Mouse (Mus musculus): ENCODE measurements around the gene Magi1. TPM values are rescaled to one million over a fixed set of nuclear protein-coding genes. Genes with fewer than 3 reads are reported as not detected.

Gene Magi1
- polyA plus RNA-seq, 1 experiment = 16.3 TPM

DNA sequence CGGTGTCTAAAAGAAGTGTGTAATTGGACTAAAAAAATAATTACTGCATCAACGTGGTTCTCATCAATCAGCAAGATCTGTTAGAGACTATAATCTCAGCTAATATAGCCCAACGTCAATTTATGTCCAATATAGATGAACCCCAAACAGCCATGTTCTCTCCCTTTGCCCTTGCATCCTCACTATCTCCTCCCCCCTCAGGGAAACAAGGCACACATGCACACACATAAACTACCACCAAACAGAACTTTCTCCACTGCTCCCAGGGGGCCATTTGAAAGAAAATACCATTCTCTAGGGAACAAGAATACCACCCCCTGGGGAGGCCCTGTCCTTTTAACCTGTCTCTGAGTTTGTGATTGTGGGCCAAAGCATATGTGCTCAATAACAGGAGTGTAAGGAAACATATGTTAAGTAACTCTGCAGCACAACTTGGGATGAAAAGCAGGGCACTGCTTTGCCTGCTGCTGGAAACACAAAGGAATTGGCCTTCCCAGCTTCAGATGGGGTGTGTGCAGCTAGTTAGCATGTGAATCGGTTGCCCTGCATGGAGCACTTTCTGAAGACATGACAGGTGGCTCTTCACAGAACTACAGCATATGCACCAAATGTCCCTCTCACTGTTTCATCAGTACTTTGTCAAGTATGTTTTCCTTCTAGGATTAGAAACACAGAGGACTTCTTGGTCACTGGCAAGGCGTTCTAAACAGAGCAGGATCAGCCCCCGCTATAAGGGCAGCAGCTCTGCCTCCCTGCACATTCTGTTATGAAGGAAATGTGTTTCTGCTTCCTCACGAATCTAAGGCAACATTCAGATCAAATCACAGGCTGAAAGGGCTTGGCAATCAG, 434.6 kb downstream of the Magi1 start:
- Histone ChIP-seq H3K4me1 (ENCODE audit: control insufficient read depth, insufficient read depth, low read length) (no peaks in the 10 kb centered on the region), H3K27ac (ENCODE audit: insufficient read depth, low read length) (no peak overlapping the region), H3K4me3 (ENCODE audit: insufficient read depth, low read length) (no peak overlapping the region)
- no peak for TF ChIP-seq CTCF (IDR thresholded peaks at IDR 0.05; ENCODE audit: borderline replicate concordance, insufficient read depth, low read length)
- no peak for TF ChIP-seq POLR2A (IDR thresholded peaks at IDR 0.05; ENCODE audit: low read depth, low read length)

DNA sequence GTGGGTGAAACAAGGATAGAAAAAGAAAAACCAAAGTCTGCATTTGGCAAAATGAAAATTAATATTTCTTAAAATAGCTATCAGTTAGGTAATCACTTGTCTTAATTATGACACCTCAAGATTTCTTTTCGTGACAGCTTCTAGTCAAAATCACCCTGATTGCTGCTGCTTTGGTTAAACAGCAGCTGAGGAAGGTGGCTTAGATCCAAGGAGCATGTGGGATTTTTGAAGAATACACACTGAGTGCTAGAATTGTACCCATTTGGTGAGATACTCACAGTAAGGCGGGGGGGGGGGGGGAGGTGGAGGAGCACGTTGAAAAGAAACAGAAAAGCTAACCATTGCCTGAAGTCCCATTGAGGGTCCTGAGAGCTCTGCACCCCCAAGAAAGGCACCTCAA, 438.2 kb downstream of the Magi1 start:
- TF ChIP-seq CTCF (IDR thresholded peaks at IDR 0.05; ENCODE audit: borderline replicate concordance, insufficient read depth, low read length) (no peak), POLR2A (IDR thresholded peaks at IDR 0.05; ENCODE audit: low read depth, low read length) (no peak)
- H3K4me1 ChIP-seq (ENCODE audit: control insufficient read depth, insufficient read depth, low read length) = no peaks in the 10 kb centered on the region
- no peak overlapping the region for H3K27ac ChIP-seq (ENCODE audit: insufficient read depth, low read length)
- H3K4me3 ChIP-seq (ENCODE audit: insufficient read depth, low read length) = no peak overlapping the region

DNA sequence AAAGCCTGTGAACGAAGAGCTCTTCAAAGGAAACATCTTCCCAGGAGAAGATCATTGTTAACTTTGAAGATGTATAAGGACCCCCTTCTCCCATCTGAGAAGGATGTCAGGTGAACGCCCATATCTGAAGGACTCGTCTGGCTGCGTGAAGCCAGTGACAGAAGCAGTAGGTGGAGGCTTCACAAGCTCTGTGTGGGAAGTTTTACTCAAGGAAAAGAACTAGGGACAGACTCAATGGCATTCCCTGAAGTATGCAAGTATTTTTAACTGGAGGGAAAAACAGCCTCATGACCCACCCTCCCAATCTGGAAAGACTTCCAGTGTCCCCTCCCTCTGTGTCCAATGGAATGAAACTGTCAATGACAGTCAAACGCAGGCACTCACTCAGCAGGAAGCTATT, 438.6 kb downstream of the Magi1 start:
- no peak for TF ChIP-seq CTCF (IDR thresholded peaks at IDR 0.05; ENCODE audit: borderline replicate concordance, insufficient read depth, low read length)
- no peak for TF ChIP-seq POLR2A (IDR thresholded peaks at IDR 0.05; ENCODE audit: low read depth, low read length)
- Histone ChIP-seq H3K4me1 (ENCODE audit: control insufficient read depth, insufficient read depth, low read length) (no peaks in the 10 kb centered on the region), H3K27ac (ENCODE audit: insufficient read depth, low read length) (no peak overlapping the region), H3K4me3 (ENCODE audit: insufficient read depth, low read length) (no peak overlapping the region)

DNA sequence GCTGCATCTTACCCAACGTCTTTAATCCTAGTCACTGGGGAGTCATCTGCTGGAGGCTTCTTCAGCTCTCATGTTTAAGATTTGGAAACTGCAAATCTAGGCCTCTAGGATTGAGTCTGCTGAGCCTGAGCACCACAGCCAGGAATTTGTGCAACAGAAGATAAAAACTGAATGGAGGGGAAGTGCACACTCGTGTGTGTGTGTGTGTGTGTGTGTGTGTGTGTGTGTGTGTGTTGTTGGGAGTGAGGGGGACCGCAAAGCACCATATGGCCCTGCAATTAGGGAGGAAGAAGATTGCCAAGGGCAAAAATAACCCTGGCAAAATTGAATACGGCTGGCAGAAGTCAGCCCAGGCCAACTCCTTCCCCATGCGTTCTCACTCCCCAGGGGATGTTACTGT, 439.1 kb downstream of the Magi1 start:
- Histone ChIP-seq H3K4me1 (ENCODE audit: control insufficient read depth, insufficient read depth, low read length) (no peaks in the 10 kb centered on the region), H3K4me3 (ENCODE audit: insufficient read depth, low read length) (no peak overlapping the region), H3K27ac (ENCODE audit: insufficient read depth, low read length) (no peak overlapping the region)
- TF ChIP-seq CTCF (IDR thresholded peaks at IDR 0.05; ENCODE audit: borderline replicate concordance, insufficient read depth, low read length) (no peak), POLR2A (IDR thresholded peaks at IDR 0.05; ENCODE audit: low read depth, low read length) (no peak)

DNA sequence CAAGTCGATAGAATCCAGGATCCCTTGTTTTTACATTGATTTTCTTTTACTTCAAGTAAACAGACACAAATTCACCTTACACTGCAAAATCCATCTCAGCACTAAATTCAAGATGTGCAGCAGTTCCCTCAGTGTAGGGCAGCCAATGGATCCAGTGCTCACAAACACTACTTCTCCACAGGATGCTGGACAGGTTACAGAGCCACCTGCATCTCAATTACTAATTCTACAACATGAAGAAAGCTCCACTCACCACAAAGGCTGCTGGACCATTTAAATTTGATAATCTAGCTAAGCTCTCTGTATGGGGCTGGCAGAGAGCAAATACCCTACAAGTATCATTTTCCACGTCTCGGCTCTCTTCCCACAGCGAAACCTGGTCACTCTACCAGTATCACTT, 445.3 kb downstream of the Magi1 start:
- H3K4me1 ChIP-seq (ENCODE audit: control insufficient read depth, insufficient read depth, low read length) = no peaks in the 10 kb centered on the region
- no peak overlapping the region for H3K27ac ChIP-seq (ENCODE audit: insufficient read depth, low read length)
- no peak for TF ChIP-seq CTCF (IDR thresholded peaks at IDR 0.05; ENCODE audit: borderline replicate concordance, insufficient read depth, low read length)
- TF ChIP-seq POLR2A (IDR thresholded peaks at IDR 0.05; ENCODE audit: low read depth, low read length) = no peak
- H3K4me3 ChIP-seq (ENCODE audit: insufficient read depth, low read length) = no peak overlapping the region

DNA sequence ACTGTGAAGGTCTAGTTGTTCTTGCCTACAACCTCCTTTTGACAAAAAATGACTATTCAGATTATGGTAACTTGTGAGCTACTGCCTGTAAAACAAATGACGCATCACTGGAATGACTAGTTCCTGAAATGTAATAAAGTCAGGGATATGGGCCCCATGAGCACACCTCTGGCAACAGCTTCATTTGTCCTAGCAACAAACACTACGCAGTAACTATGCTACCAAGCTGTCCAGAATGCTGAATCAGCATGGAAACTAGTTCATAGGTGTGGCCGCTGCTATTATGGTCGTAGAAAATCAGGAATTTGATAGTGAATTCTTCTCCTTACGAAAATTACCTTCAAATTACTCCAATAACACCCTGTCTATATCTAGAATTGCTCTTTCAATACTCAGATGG, 447.1 kb downstream of the Magi1 start:
- Histone ChIP-seq H3K4me3 (ENCODE audit: insufficient read depth, low read length) (no peak overlapping the region), H3K4me1 (ENCODE audit: control insufficient read depth, insufficient read depth, low read length) (no peaks in the 10 kb centered on the region), H3K27ac (ENCODE audit: insufficient read depth, low read length) (no peak overlapping the region)
- TF ChIP-seq CTCF (IDR thresholded peaks at IDR 0.05; ENCODE audit: borderline replicate concordance, insufficient read depth, low read length) (no peak), POLR2A (IDR thresholded peaks at IDR 0.05; ENCODE audit: low read depth, low read length) (no peak)

DNA sequence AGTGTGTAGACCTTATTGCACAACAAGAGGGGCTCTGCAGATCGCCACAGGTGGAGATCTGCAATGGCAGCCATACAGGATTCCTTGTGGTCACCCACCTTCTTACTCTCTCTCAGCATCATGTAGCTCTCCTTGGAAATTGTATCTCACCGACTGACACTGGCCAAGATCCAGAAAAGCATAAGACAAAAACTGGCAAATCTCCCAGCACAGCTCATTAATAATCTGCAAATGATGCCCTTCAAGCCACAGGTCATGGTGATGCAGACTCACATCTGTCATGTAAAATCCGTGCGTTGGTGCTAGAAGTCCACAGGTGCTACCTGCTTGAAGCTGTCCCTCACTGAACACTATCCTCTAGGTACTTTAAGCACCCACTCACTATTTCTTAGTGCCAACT, 448.5 kb downstream of the Magi1 start:
- Histone ChIP-seq H3K4me1 (ENCODE audit: control insufficient read depth, insufficient read depth, low read length) (no peaks in the 10 kb centered on the region), H3K27ac (ENCODE audit: insufficient read depth, low read length) (no peak overlapping the region), H3K4me3 (ENCODE audit: insufficient read depth, low read length) (no peak overlapping the region)
- no peak for TF ChIP-seq CTCF (IDR thresholded peaks at IDR 0.05; ENCODE audit: borderline replicate concordance, insufficient read depth, low read length)
- no peak for TF ChIP-seq POLR2A (IDR thresholded peaks at IDR 0.05; ENCODE audit: low read depth, low read length)

DNA sequence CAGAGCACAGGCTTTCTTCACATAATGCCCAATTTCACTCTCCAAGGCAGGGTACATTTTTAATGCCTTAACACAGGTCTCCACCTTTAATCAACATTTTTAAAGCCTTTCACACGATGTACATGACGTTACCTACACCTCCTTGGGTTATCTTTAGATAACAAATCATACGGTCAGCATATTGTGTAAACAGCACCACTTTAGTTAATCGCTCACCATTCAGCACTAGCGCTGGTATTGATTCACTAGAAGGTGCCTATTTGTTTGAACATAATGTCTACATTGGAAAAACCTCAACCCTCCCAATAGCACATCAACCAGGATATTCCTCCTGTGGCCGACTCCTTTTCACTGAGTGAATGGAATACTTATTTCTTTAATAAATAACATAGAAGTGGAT, 455.5 kb downstream of the Magi1 start:
- no peaks in the 10 kb centered on the region for H3K4me1 ChIP-seq (ENCODE audit: control insufficient read depth, insufficient read depth, low read length)
- no peak overlapping the region for H3K27ac ChIP-seq (ENCODE audit: insufficient read depth, low read length)
- no peak for TF ChIP-seq POLR2A (IDR thresholded peaks at IDR 0.05; ENCODE audit: low read depth, low read length)
- no peak for TF ChIP-seq CTCF (IDR thresholded peaks at IDR 0.05; ENCODE audit: borderline replicate concordance, insufficient read depth, low read length)
- H3K4me3 ChIP-seq (ENCODE audit: insufficient read depth, low read length) = no peak overlapping the region

DNA sequence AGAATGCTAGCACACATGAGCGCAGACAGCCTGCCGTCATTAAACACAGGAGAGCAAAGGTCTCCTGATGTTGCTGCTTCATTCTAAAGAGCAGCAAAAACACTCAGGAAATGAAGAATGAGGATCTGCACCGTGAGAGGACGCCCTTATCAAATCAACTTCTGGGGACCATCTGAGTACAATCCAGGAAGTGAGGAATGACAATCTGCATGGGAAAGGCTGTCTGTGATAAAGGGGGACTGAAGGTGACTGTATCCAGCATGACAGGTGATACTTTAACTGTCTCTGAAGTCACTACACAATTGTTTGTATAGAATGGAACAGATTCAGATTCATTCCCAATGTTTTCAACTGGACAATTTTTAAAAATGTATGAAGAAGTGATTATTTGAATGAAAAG, 456.8 kb downstream of the Magi1 start:
- Histone ChIP-seq H3K27ac (ENCODE audit: insufficient read depth, low read length) (no peak overlapping the region), H3K4me3 (ENCODE audit: insufficient read depth, low read length) (no peak overlapping the region), H3K4me1 (ENCODE audit: control insufficient read depth, insufficient read depth, low read length) (no peaks in the 10 kb centered on the region)
- TF ChIP-seq POLR2A (IDR thresholded peaks at IDR 0.05; ENCODE audit: low read depth, low read length) = no peak
- TF ChIP-seq CTCF (IDR thresholded peaks at IDR 0.05; ENCODE audit: borderline replicate concordance, insufficient read depth, low read length) = no peak

DNA sequence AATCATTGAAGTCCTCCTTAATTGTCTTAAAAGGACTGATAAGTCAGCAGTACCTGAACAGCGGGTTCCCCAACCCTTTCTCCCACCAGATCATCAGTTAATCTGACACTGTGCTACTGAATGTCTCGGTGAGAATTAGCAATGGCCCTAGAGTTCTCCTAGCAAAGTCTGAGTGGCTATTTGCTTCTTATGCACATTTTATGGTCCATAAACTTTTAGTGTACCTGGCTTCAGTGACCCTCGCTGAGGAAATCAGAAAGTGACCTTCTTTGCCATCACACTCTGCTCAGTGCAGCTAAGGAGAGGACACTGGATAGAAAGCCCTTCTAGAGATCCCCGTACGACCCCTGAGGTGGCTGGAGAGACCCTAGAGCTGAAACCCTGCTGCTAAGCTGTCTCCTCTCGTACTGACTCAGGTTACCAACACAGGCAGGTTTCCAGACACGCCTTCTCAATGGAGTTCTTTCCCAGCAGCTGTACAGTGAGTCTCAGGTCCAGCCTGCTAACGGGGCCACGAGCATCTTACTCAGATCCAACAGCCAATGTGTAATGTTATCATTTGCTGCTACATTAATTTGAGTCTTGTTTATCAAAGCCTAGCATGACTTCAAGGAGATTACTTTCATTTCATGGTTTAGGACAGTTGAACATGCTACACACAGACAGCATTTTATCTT, 461.4 kb downstream of the Magi1 start:
- Histone ChIP-seq H3K4me1 (ENCODE audit: control insufficient read depth, insufficient read depth, low read length) (no peaks in the 10 kb centered on the region), H3K27ac (ENCODE audit: insufficient read depth, low read length) (no peak overlapping the region), H3K4me3 (ENCODE audit: insufficient read depth, low read length) (no peak overlapping the region)
- TF ChIP-seq POLR2A (IDR thresholded peaks at IDR 0.05; ENCODE audit: low read depth, low read length) = no peak
- no peak for TF ChIP-seq CTCF (IDR thresholded peaks at IDR 0.05; ENCODE audit: borderline replicate concordance, insufficient read depth, low read length)
